Mouse (Mus musculus) liver, adult 2 months (tissue): ENCODE results near the gene Pot1b.

Experiments used
- CTCF ChIP-seq: fragments of 200-500 bp; IDR thresholded peaks from 2 replicates; pipeline ENCODE4 v1.5.1; 2011; ENCODE audit warnings: low read depth, low read length, control low read depth
- POLR2A ChIP-seq: fragments of 200-500 bp; IDR thresholded peaks from 2 replicates; pipeline ENCODE4 v1.6.1; 2011; ENCODE audit warnings: low read length, control low read depth; ENCODE audit not compliant: insufficient read depth; ENCODE audit errors: extremely low read depth

- TF ChIP-seq CTCF, result no peak
- TF ChIP-seq POLR2A, result no peak
Measured at GRCm38 (mm10) chr17:55721270-55721669, 8.8 kb upstream of the Pot1b start.
